8 mouse cellular contexts compared by ENCODE assay signal in genomic region chr7:64392819-64393151, GRCm38 (mm10). TPM values are rescaled to one million over a fixed set of nuclear protein-coding genes. Genes with fewer than 3 reads are reported as not detected.
DNase-seq lines count a peak whose midpoint lies in the region; ATAC-seq and TF ChIP-seq lines count a peak whose summit lies in the region.

No protein-coding gene starts in this region.

- no peak for DNase-seq in kidney, adult 8-10 months
- DNase-seq in midbrain, embryonic 14.5 days: no peak
- no peak for DNase-seq in thymus, postnatal 4 days
- DNase-seq in gastrocnemius, adult 18-20 months (ENCODE audit: low spot score): no peak
- DNase-seq in adipocyte (ENCODE audit: low spot score): no peak

- H3K36me3 ChIP-seq in kidney, embryonic 14.5 days (ENCODE audit: control insufficient read depth, insufficient read depth, low read length): peaks cover 19% of the 10 kb centered on the region
- peaks cover 9% of the 10 kb centered on the region for H3K36me3 ChIP-seq in hindbrain, embryonic 15.5 days
- peaks cover 18% of the 10 kb centered on the region for H3K36me3 ChIP-seq in midbrain, embryonic 14.5 days (ENCODE audit: control insufficient read depth, insufficient read depth, low read length)

- no peaks in the 10 kb centered on the region for H3K27me3 ChIP-seq in kidney, embryonic 14.5 days (ENCODE audit: control insufficient read depth, insufficient read depth, low read length)
- H3K27me3 ChIP-seq in hindbrain, embryonic 15.5 days: no peaks in the 10 kb centered on the region
- no peaks in the 10 kb centered on the region for H3K27me3 ChIP-seq in midbrain, embryonic 14.5 days (ENCODE audit: control insufficient read depth, insufficient read depth, low read length)

- peak overlapping the region; percentile 71; the same call in 1 of the 2 replicates for H3K27ac ChIP-seq in kidney, embryonic 14.5 days (ENCODE audit: low read depth, low read length)
- H3K27ac ChIP-seq in bone marrow, adult 2 months (ENCODE audit: control insufficient read depth, insufficient read depth, low read depth, low read length, poor library complexity): peak overlapping the region; percentile 74
- H3K27ac ChIP-seq in hindbrain, embryonic 15.5 days (replicated peaks): peak overlapping the region; percentile 74
- H3K27ac ChIP-seq in midbrain, embryonic 14.5 days (replicated peaks; ENCODE audit: low read depth, low read length): peak overlapping the region; percentile 55

- no peaks in the 10 kb centered on the region for H3K4me1 ChIP-seq in kidney, embryonic 14.5 days (ENCODE audit: control insufficient read depth, insufficient read depth, low read length)
- peaks cover 1% of the 10 kb centered on the region; the same call in 1 of the 2 replicates for H3K4me1 ChIP-seq in bone marrow, adult 2 months (ENCODE audit: control insufficient read depth, insufficient read depth, low read length)
- H3K4me1 ChIP-seq in hindbrain, embryonic 15.5 days (replicated peaks): peaks cover 19% of the 10 kb centered on the region
- peaks cover 11% of the 10 kb centered on the region; the same call in 1 of the 2 replicates for H3K4me1 ChIP-seq in midbrain, embryonic 14.5 days (ENCODE audit: control insufficient read depth, insufficient read depth, low read length)

- H3K9ac ChIP-seq in kidney, embryonic 14.5 days (ENCODE audit: low read depth, low read length): peak overlapping the region; percentile 81
- peak overlapping the region; percentile 68 for H3K9ac ChIP-seq in hindbrain, embryonic 15.5 days
- peak overlapping the region; percentile 76 for H3K9ac ChIP-seq in midbrain, embryonic 14.5 days (replicated peaks; ENCODE audit: low read length)

- H3K4me2 ChIP-seq in kidney, embryonic 14.5 days (replicated peaks; ENCODE audit: low read depth, low read length): peak overlapping the region; percentile 60
- H3K4me2 ChIP-seq in hindbrain, embryonic 15.5 days: peak overlapping the region; percentile 99
- H3K4me2 ChIP-seq in midbrain, embryonic 14.5 days (ENCODE audit: low read length): peak overlapping the region; percentile 77

- no peaks in the 10 kb centered on the region for H3K9me3 ChIP-seq in kidney, embryonic 14.5 days (ENCODE audit: control insufficient read depth, low read length)
- H3K9me3 ChIP-seq in hindbrain, embryonic 15.5 days: no peaks in the 10 kb centered on the region
- no peaks in the 10 kb centered on the region for H3K9me3 ChIP-seq in midbrain, embryonic 14.5 days (ENCODE audit: control insufficient read depth, low read length)

- WGBS in kidney, embryonic 14.5 days: 2% methylated on average over 13 of the region's 15 CpGs
- WGBS in bone marrow, adult 2 months: under 1% methylated on average over 15 of the region's 15 CpGs
- 4% methylated on average over 15 of the region's 15 CpGs for WGBS in hindbrain, embryonic 15.5 days
- 2% methylated on average over 15 of the region's 15 CpGs for WGBS in midbrain, embryonic 14.5 days

- TF ChIP-seq POLR2A in bone marrow, adult 2 months (IDR thresholded peaks at IDR 0.05; ENCODE audit: borderline replicate concordance, control insufficient read depth, low read depth, low read length): no peak

- TF ChIP-seq CTCF in bone marrow, adult 2 months (IDR thresholded peaks at IDR 0.05; ENCODE audit: control insufficient read depth, insufficient read depth, low read length): no peak

- H3K4me3 ChIP-seq in kidney, embryonic 14.5 days (ENCODE audit: low read length): peak overlapping the region; percentile 59
- H3K4me3 ChIP-seq in bone marrow, adult 2 months (replicated peaks; ENCODE audit: control insufficient read depth, low read depth, low read length): peak overlapping the region; percentile 100
- peak overlapping the region; percentile 67 for H3K4me3 ChIP-seq in hindbrain, embryonic 15.5 days
- H3K4me3 ChIP-seq in midbrain, embryonic 14.5 days (replicated peaks; ENCODE audit: low read depth, low read length): peak overlapping the region; percentile 67

- ATAC-seq in kidney, embryonic 14.5 days (ENCODE audit: low FRiP score, low TSS enrichment): no peak; the same call in 1 of the 2 replicates
- ATAC-seq in hindbrain, embryonic 15.5 days (ENCODE audit: low FRiP score, low read depth): no peak
- no peak; the same call in 1 of the 2 replicates for ATAC-seq in midbrain, embryonic 14.5 days (ENCODE audit: low FRiP score, low TSS enrichment)

RNA-seq across cellular contexts. Expression of gene Mcee, which starts 0.4 kb away (rescaled TPM):
- 74.4 and 88.9 TPM in 2 replicates for polyA plus RNA-seq in kidney, embryonic 14.5 days (2014; fragmentation: Nextera tagmentation; extraction: Ambion mirVana)
- 14.0 and 44.9 TPM in 2 replicates for polyA plus RNA-seq in bone marrow, adult 2 months (2011; ENCODE audit: insufficient read depth, insufficient read length, low replicate concordance, missing spikeins)
- 46.7 and 56.4 TPM in 2 replicates for polyA plus RNA-seq in hindbrain, embryonic 15.5 days (2015; fragmentation: Nextera tagmentation; extraction: Ambion mirVana)
- polyA plus RNA-seq in midbrain, embryonic 14.5 days (2014; fragmentation: Nextera tagmentation; extraction: Ambion mirVana): 31.9 and 37.5 TPM in 2 replicates
- total RNA-seq in gastrocnemius, adult 18-20 months (2021): 100 to 1,000 TPM in 1 of 2 experiments, 10 to 100 TPM in 1; 97.0 to 111 TPM

RNA-seq across cellular contexts. Expression of gene Mphosph10, which starts 0.7 kb away (rescaled TPM):
- 48.8 and 52.1 TPM in 2 replicates for polyA plus RNA-seq in kidney, embryonic 14.5 days (2014; fragmentation: Nextera tagmentation; extraction: Ambion mirVana)
- 17.4 and 28.8 TPM in 2 replicates for polyA plus RNA-seq in bone marrow, adult 2 months (2011; ENCODE audit: insufficient read depth, insufficient read length, low replicate concordance, missing spikeins)
- polyA plus RNA-seq in hindbrain, embryonic 15.5 days (2015; fragmentation: Nextera tagmentation; extraction: Ambion mirVana): 22.7 and 25.0 TPM in 2 replicates
- polyA plus RNA-seq in midbrain, embryonic 14.5 days (2014; fragmentation: Nextera tagmentation; extraction: Ambion mirVana): 19.6 and 25.2 TPM in 2 replicates
- 10 to 100 TPM; 17.3 to 18.4 TPM for total RNA-seq in gastrocnemius, adult 18-20 months (2021)

RNA-seq across cellular contexts. Expression of gene Fan1, which starts 18.9 kb away (rescaled TPM):
- polyA plus RNA-seq in kidney, embryonic 14.5 days (2014; fragmentation: Nextera tagmentation; extraction: Ambion mirVana): 6.6 and 9.8 TPM in 2 replicates
- polyA plus RNA-seq in bone marrow, adult 2 months (2011; ENCODE audit: insufficient read depth, insufficient read length, low replicate concordance, missing spikeins): 1.2 and 1.7 TPM in 2 replicates
- polyA plus RNA-seq in hindbrain, embryonic 15.5 days (2015; fragmentation: Nextera tagmentation; extraction: Ambion mirVana): 5.4 and 7.1 TPM in 2 replicates
- polyA plus RNA-seq in midbrain, embryonic 14.5 days (2014; fragmentation: Nextera tagmentation; extraction: Ambion mirVana): 4.7 and 5.0 TPM in 2 replicates
- 1 to 10 TPM; 6.6 to 7.9 TPM for total RNA-seq in gastrocnemius, adult 18-20 months (2021)
